Mouse (Mus musculus): ENCODE results near the gene Nmt2.

Nmt2 gene

GRCm38 (mm10) chr2:3327351-3327750 is 43.3 kb downstream of the Nmt2 start:
- peak; percentile 44 for DNase-seq

GRCm38 (mm10) chr2:3331071-3331703 is 47.2 kb downstream of the Nmt2 start:
- no peak for DNase-seq

GRCm38 (mm10) chr2:3332056-3332455 is 48.0 kb downstream of the Nmt2 start:
- DNase-seq: no peak

GRCm38 (mm10) chr2:3332484-3333242 is 48.7 kb downstream of the Nmt2 start, which contains the start of gene Rpp38:
Gene Rpp38 (minus strand): TSS chr2:3332643.
- DNase-seq: peak; percentile 92

GRCm38 (mm10) chr2:3333761-3334160 is 49.7 kb downstream of the Nmt2 start:
- no peak for DNase-seq

- DNase-seq: peak; percentile 60
Observed at GRCm38 (mm10) chr2:3335611-3336301, 51.7 kb downstream of the Nmt2 start, which contains the start of gene Acbd7. Gene Acbd7 (plus strand): TSS chr2:3336168.

GRCm38 (mm10) chr2:3348422-3348821 is 64.4 kb downstream of the Nmt2 start:
- no peak for DNase-seq

GRCm38 (mm10) chr2:3348919-3349318 is 64.9 kb downstream of the Nmt2 start:
- no peak for DNase-seq

- no peak for DNase-seq
Observed at GRCm38 (mm10) chr2:3353160-3353559, 69.1 kb downstream of the Nmt2 start.

- DNase-seq: no peak
Observed at GRCm38 (mm10) chr2:3355793-3356192, 71.8 kb downstream of the Nmt2 start.

- no peak for DNase-seq
Observed at GRCm38 (mm10) chr2:3356311-3356710, 72.3 kb downstream of the Nmt2 start.

- no peak for DNase-seq
Observed at GRCm38 (mm10) chr2:3357887-3358286, 73.9 kb downstream of the Nmt2 start.

GRCm38 (mm10) chr2:3361067-3361466 is 77.1 kb downstream of the Nmt2 start:
- no peak for DNase-seq

- no peak for DNase-seq
Observed at GRCm38 (mm10) chr2:3365127-3365526, 81.1 kb downstream of the Nmt2 start.
